Mouse (Mus musculus) brown adipose tissue, adult 24 weeks (tissue): ENCODE measurements around the gene Rasl11b. TPM values are rescaled to one million over a fixed set of nuclear protein-coding genes. Genes with fewer than 3 reads are reported as not detected.

Experiments
- H3K27ac ChIP-seq: fragments of 200-500 bp; replicated peaks from 2 replicates; pipeline ENCODE4 v1.5.1; 2012; ENCODE audit warnings: low read depth, mild to moderate bottlenecking, low read length
- H3K4me1 ChIP-seq: fragments of 200-500 bp; 2 replicates; pipeline ENCODE4 v1.6.1; 2012; ENCODE audit warnings: low read length, mixed read lengths; ENCODE audit not compliant: control insufficient read depth, insufficient read depth, insufficient read length
- H3K4me3 ChIP-seq: fragments of 200-500 bp; 2 replicates; pipeline ENCODE4 v1.5.1; 2012; ENCODE audit warnings: low read depth, mild to moderate bottlenecking, low read length, moderate library complexity; ENCODE audit not compliant: insufficient read depth
- polyA plus RNA-seq: library from polyadenylated mRNA; stranded (reverse); fragments of >200 nt; gene quantifications from 2 replicates; pipeline ENCODE4 v1.2.4, GENCODE M21; 2012; ENCODE audit not compliant: missing spikeins, insufficient read depth, insufficient read length

The Rasl11b gene
- polyA plus RNA-seq, 1 experiment = 1.1 TPM

DNA sequence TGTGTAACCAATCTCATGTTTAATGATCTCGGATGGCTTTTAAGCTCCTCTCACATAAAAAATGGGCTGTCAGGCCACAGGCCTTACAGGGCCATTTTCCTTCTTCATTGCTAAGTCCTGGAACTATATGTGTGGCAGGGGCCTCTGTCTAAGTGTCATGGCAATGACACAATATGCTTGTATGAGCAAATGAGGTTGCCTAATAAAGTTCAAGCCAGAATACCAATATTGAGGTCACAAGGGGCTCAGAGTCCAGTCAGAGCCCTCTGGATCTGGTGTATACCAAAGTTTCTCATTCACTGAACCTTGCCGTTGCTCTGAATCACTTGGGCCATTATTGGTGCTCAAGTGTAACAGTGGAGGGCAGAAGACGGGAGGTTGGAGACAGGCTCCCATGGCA is 47.6 kb downstream of the Rasl11b start:
- Histone ChIP-seq H3K4me3 (no peak overlapping the region), H3K4me1 (no peaks in the 10 kb centered on the region), H3K27ac (no peak overlapping the region)

DNA sequence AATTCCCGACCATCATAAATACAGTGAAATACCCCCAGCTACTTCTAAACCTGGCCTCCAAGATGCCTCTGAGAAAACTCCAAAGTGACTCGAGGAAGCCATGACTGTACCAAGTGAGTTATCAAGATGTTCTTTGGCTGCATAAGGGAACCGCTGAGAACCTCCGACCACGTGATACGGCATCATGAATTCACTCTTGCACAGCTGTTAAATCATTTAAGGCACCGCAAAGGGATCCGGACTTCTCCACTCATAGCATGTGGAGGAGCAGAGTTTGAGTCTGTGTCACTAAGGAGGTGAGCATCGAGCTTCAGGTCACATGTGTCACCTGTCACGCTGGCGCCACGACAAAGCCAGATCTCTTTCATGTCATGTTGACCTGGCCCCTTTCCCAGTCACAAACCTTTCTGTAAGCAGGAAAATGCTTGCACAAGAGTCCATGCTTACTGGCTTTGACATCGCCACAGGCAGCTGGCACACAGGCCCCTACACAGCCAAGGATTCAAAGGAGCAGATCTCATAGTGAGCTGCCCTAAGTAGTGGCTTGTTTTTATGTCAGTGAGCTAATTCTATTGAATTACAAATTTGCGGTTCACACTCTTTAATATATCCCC is 49.4 kb downstream of the Rasl11b start:
- no peak overlapping the region for H3K4me3 ChIP-seq
- no peaks in the 10 kb centered on the region for H3K4me1 ChIP-seq
- H3K27ac ChIP-seq = no peak overlapping the region

DNA sequence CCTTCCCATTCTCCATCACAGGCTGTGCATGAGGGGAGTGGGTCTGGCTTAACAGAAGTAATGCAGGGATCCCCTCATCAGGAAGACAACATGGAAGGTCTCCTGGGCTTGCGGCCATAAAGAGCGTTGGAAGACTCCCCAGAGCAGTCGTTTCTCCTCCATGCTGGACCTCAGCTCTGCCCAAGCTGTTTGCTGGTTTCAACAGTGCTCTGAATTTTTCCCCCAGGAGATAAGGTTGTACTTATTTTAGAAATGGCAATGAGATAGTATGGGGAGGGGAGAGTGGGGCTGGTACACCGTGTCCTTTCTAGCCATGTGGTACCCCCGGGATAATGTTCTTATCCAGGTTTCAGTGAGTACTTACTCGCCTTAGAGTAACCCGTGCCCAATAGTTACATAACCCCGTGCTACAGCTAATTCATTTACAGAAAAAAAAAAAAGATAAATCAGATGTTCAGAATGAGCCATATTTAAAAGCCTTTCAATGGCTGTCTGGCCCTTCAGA is 50.6 kb downstream of the Rasl11b start:
- H3K4me1 ChIP-seq = no peaks in the 10 kb centered on the region
- H3K4me3 ChIP-seq = no peak overlapping the region
- no peak overlapping the region for H3K27ac ChIP-seq

DNA sequence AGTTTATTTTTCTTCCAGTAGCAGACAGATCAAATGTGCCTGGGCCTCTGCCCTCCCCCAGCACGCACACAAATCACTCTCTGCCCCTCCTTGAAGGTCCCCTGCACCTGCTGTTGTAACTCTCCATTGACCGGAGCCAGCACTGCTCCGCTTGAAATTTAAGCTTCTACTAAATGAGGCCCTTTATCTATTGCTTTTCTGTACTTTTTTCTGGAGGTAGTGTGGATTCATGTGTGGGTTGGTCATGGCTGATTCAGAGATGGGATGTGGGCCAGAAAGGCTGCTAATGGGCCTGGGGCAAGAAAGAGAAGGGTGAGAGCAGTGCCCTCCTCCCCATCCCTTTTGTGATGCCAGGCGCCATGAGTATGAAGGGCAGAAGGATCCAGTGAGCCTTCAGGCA is 51.4 kb downstream of the Rasl11b start:
- H3K4me1 ChIP-seq = no peaks in the 10 kb centered on the region
- no peak overlapping the region for H3K27ac ChIP-seq

DNA sequence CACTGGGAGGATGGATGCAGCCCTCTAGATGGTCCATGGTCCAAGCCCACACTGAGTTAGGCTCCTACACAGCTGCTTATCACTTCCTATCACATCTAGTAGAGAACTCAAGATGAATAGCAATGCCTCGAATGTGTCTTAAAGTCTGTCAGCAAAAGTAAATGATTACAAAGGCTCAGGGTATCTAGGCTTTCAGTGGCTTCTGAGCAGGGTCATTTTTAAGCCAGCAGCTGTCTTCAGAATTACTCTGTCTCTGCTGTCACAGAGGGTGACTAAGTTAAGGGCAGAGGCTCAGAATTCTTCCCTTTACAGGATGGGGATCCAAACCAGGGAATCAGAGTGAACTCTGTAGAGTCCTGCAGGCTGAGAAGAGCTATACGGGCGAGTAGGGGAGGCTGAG is 51.9 kb downstream of the Rasl11b start:
- H3K4me1 ChIP-seq = no peaks in the 10 kb centered on the region
- H3K4me3 ChIP-seq = no peak overlapping the region
- no peak overlapping the region for H3K27ac ChIP-seq

More for the DNA sequence above, 51.4 kb downstream of the Rasl11b start:
- no peak overlapping the region for H3K4me3 ChIP-seq

Other genes starting within 250 kb of the Rasl11b start
- gene Usp46, start 126.9 kb upstream of the Rasl11b start, polyA plus RNA-seq = 11.9 and 15.5 TPM in 2 replicates